Mouse (Mus musculus) c-Kit-positive CD71-negative TER-119-negative erythroid progenitor cells, embryonic 14.5 days (primary cell): Measurements from ENCODE around the gene Elovl5.
A peak's percentile ranks its signal among the peaks of the same experiment; 100 is the strongest.

Experiments used
- DNase-seq: peaks from one replicate; pipeline ENCODE4 v3.0.0-alpha.2; 2013; ENCODE audit warnings: low read depth

Elovl5 gene

GRCm38 (mm10) chr9:77995235-77995634 lies 78.1 kb downstream of the Elovl5 start:
- DNase-seq: no peak

GRCm38 (mm10) chr9:78000586-78001500 lies 83.7 kb downstream of the Elovl5 start:
- DNase-seq: no peak

- no peak for DNase-seq
Measured at GRCm38 (mm10) chr9:78003278-78003677, 86.1 kb downstream of the Elovl5 start.

- peak; percentile 40 for DNase-seq
Measured at GRCm38 (mm10) chr9:78005481-78005880, 88.3 kb downstream of the Elovl5 start.

GRCm38 (mm10) chr9:78006209-78007001 lies 89.2 kb downstream of the Elovl5 start:
- peak; percentile 47 for DNase-seq

GRCm38 (mm10) chr9:78009382-78009781 lies 92.2 kb downstream of the Elovl5 start:
- DNase-seq: no peak

- DNase-seq: no peak
Measured at GRCm38 (mm10) chr9:78010187-78010586, 93.0 kb downstream of the Elovl5 start.

GRCm38 (mm10) chr9:78010707-78011106 lies 93.5 kb downstream of the Elovl5 start:
- no peak for DNase-seq

- no peak for DNase-seq
Measured at GRCm38 (mm10) chr9:78012066-78012465, 94.9 kb downstream of the Elovl5 start.

GRCm38 (mm10) chr9:78012681-78013080 lies 95.5 kb downstream of the Elovl5 start:
- DNase-seq: no peak

- no peak for DNase-seq
Measured at GRCm38 (mm10) chr9:78013813-78014212, 96.6 kb downstream of the Elovl5 start.

GRCm38 (mm10) chr9:78015816-78016215 lies 98.7 kb downstream of the Elovl5 start:
- DNase-seq: no peak

- DNase-seq: no peak
Measured at GRCm38 (mm10) chr9:78016288-78016687, 99.1 kb downstream of the Elovl5 start.

GRCm38 (mm10) chr9:78021256-78021655 lies 104.1 kb downstream of the Elovl5 start:
- DNase-seq: no peak

- DNase-seq: no peak
Measured at GRCm38 (mm10) chr9:78022187-78022945, 105.2 kb downstream of the Elovl5 start.

- DNase-seq: no peak
Measured at GRCm38 (mm10) chr9:78024823-78025222, 107.7 kb downstream of the Elovl5 start.

- no peak for DNase-seq
Measured at GRCm38 (mm10) chr9:78027099-78027498, 109.9 kb downstream of the Elovl5 start.

GRCm38 (mm10) chr9:78030835-78031456 lies 113.8 kb downstream of the Elovl5 start:
- DNase-seq: no peak

- DNase-seq: no peak
Measured at GRCm38 (mm10) chr9:78032930-78033329, 115.8 kb downstream of the Elovl5 start.
